Mouse (Mus musculus) embryonic fibroblast, embryonic 13.5 days (primary cell): Measurements from ENCODE around the gene Nectin1.

Experiments used
- CTCF ChIP-seq: IDR thresholded peaks from 2 replicates; pipeline ENCODE4 v1.5.1; 2011; ENCODE audit warnings: mild to moderate bottlenecking, control low read depth, low read length, moderate library complexity, borderline replicate concordance; ENCODE audit not compliant: insufficient read depth
- POLR2A ChIP-seq: IDR thresholded peaks from 2 replicates; pipeline ENCODE4 v1.6.1; 2011; ENCODE audit warnings: low read depth, mild to moderate bottlenecking, control low read depth, low read length, moderate library complexity

DNA sequence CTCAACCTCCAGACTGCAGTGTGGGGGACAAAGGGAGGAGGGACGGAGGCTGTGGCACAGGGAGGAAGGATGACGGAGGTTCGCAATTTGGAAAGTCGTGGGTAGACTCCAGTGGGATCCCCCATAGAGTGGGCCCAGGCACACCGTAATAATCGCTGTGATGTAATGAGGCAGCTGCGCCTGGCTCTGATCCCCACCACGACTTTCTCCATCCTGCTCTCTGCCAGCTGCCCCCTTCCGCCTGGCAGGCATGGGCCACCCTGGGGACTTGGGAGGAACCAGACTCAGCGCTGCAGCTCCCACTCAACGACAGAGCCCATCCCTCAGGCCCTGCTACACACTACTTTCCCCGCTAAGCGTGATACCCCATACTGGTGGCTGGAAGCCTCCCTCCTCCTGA, 90.5 kb downstream of the Nectin1 start:
- no peak for TF ChIP-seq CTCF
- no peak for TF ChIP-seq POLR2A
